13 mouse cellular contexts compared by ENCODE assay signal in the genomic region with DNA sequence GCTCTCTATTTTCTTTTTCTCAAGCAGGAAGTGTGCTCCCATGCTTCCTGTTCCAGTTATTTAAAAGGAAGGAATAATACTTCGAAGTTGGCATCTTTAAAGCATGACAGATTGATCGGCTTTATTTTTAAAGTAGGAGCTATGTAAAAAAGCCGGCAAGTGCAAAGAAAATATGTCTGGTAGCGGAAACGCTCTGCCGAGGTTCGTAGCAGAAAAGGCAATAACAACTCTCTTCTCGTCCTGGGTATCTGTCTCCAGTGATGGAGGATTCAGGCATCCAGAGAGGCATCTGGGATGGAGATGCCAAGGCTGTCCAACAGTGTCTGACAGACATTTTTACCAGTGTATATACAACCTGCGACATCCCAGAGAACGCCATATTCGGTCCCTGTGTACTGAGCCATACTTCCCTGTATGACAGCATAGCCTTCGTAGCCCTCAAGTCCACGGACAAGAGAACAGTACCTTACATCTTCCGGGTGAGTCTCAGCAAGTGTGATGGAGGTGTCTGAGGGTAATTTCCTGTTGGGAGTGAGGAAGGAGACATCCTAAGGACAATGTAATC. TPM values are rescaled to one million over a fixed set of nuclear protein-coding genes. Genes with fewer than 3 reads are reported as not detected.
DNase-seq lines count a peak whose midpoint lies in the region; ATAC-seq and TF ChIP-seq lines count a peak whose summit lies in the region.
"Had no signal": no experiment of that assay in that cellular context is flagged by ENCODE, and none has a peak within 500 bp of the region (broad histone marks: within the 10 kb centered on the region; RNA-seq: fewer than 3 reads in every experiment).

No protein-coding gene starts in this region.

- H3K27me3 ChIP-seq in kidney, adult 2 months (replicated peaks; ENCODE audit: control insufficient read depth, insufficient read depth, low read length), result peaks cover 16% of the 10 kb centered on the region
- H3K27me3 ChIP-seq in forebrain, embryonic 16.5 days (replicated peaks; ENCODE audit: control insufficient read depth, insufficient read depth, low read length), result peaks cover 31% of the 10 kb centered on the region
- peaks cover 71% of the 10 kb centered on the region for H3K27me3 ChIP-seq in midbrain, embryonic 13.5 days

- H3K9me3 ChIP-seq in forebrain, embryonic 16.5 days (ENCODE audit: control insufficient read depth, low read length), result no peaks in the 10 kb centered on the region
- no peaks in the 10 kb centered on the region for H3K9me3 ChIP-seq in midbrain, embryonic 13.5 days
- H3K9me3 ChIP-seq: embryonic facial prominence, embryonic 12.5 days; heart, embryonic 12.5 days had no signal

- no peak for TF ChIP-seq POLR2A in kidney, adult 2 months (IDR thresholded peaks at IDR 0.05; ENCODE audit: low read depth, low read length)

- WGBS in kidney, adult 2 months, result 7% methylated on average over 14 of the region's 14 CpGs
- WGBS in forebrain, embryonic 16.5 days, result 2% methylated on average over 14 of the region's 14 CpGs
- WGBS in midbrain, embryonic 13.5 days, result 2% methylated on average over 14 of the region's 14 CpGs

- H3K4me2 ChIP-seq in forebrain, embryonic 16.5 days (ENCODE audit: low read length), result peak overlapping the region; percentile 55
- H3K4me2 ChIP-seq in midbrain, embryonic 13.5 days (replicated peaks), result peak overlapping the region; percentile 74
- H3K4me2 ChIP-seq: embryonic facial prominence, embryonic 12.5 days; heart, embryonic 12.5 days had no signal

- no peak overlapping the region for H3K27ac ChIP-seq in kidney, adult 2 months (ENCODE audit: insufficient read depth, low read depth, low read length)
- H3K27ac ChIP-seq in forebrain, embryonic 16.5 days (ENCODE audit: low read length), result peak overlapping the region; percentile 31
- peak overlapping the region; percentile 41; the same call in 1 of the 2 replicates for H3K27ac ChIP-seq in midbrain, embryonic 13.5 days
- H3K27ac ChIP-seq: embryonic facial prominence, embryonic 12.5 days had no signal

- no peaks in the 10 kb centered on the region for H3K36me3 ChIP-seq in kidney, adult 2 months (ENCODE audit: control insufficient read depth, insufficient read depth, low read length)
- H3K36me3 ChIP-seq in forebrain, embryonic 16.5 days (ENCODE audit: control insufficient read depth, insufficient read depth), result no peaks in the 10 kb centered on the region
- no peaks in the 10 kb centered on the region for H3K36me3 ChIP-seq in midbrain, embryonic 13.5 days
- H3K36me3 ChIP-seq: embryonic facial prominence, embryonic 12.5 days; heart, embryonic 12.5 days had no signal

- no peak overlapping the region for H3K4me3 ChIP-seq in kidney, adult 2 months (ENCODE audit: insufficient read depth, low read depth, low read length)
- peak overlapping the region; percentile 52 for H3K4me3 ChIP-seq in forebrain, embryonic 16.5 days (replicated peaks; ENCODE audit: low read length)
- peak overlapping the region; percentile 55 for H3K4me3 ChIP-seq in midbrain, embryonic 13.5 days (replicated peaks)
- H3K4me3 ChIP-seq: embryonic facial prominence, embryonic 12.5 days; heart, embryonic 12.5 days had no signal

- H3K4me1 ChIP-seq in kidney, adult 2 months (ENCODE audit: control insufficient read depth, insufficient read depth, low read length), result no peaks in the 10 kb centered on the region
- peaks cover 35% of the 10 kb centered on the region for H3K4me1 ChIP-seq in forebrain, embryonic 16.5 days (replicated peaks; ENCODE audit: control insufficient read depth, insufficient read depth, low read length)
- H3K4me1 ChIP-seq in midbrain, embryonic 13.5 days (replicated peaks), result peaks cover 68% of the 10 kb centered on the region

- peak overlapping the region; percentile 68 for H3K9ac ChIP-seq in forebrain, embryonic 16.5 days (replicated peaks; ENCODE audit: low read depth, low read length)
- peak overlapping the region; percentile 54; the same call in 1 of the 2 replicates for H3K9ac ChIP-seq in midbrain, embryonic 13.5 days (replicated peaks)
- H3K9ac ChIP-seq: embryonic facial prominence, embryonic 12.5 days; heart, embryonic 12.5 days had no signal

- ATAC-seq in forebrain, embryonic 16.5 days, result no peak
- no peak for ATAC-seq in midbrain, embryonic 13.5 days

- TF ChIP-seq CTCF in kidney, adult 2 months (conservative IDR thresholded peaks at IDR 0.05; ENCODE audit: insufficient read depth, insufficient read length, low read depth, low read length), result no peak

- peak; percentile 5 for DNase-seq in kidney, adult 9 months
- no peak for DNase-seq in kidney, adult 2 months
- DNase-seq in embryo, embryonic 10.5 days (ENCODE audit: low spot score), result peak; percentile 56
- DNase-seq in testis, postnatal 10 days (ENCODE audit: low spot score), result no peak
- DNase-seq in spleen, adult 18-20 months, result no peak
- DNase-seq in frontal cortex, postnatal 14 days (ENCODE audit: low spot score in 2 of 2), result no peak
- DNase-seq: adrenal gland, postnatal 10 days; layer of hippocampus, adult 9-11 months; thymus, postnatal 25 days had no signal

RNA-seq across cellular contexts. Expression of a gene that starts 16.1 kb away (rescaled TPM):
- 0.03 TPM in 2 replicates for polyA plus RNA-seq in kidney, adult 2 months (2012; rRNA removed)
- 6.4 and 7.1 TPM in 2 replicates for polyA plus RNA-seq in forebrain, embryonic 16.5 days (2015; fragmentation: Nextera tagmentation; extraction: Ambion mirVana)
- 2.0 and 2.5 TPM in 2 replicates for polyA plus RNA-seq in midbrain, embryonic 13.5 days (2015; fragmentation: Nextera tagmentation; extraction: Ambion mirVana)
- polyA plus RNA-seq: heart, embryonic 12.5 days had no signal

Comparison
In these comparisons a context has a peak if more than half of its experiments do, and no peak if none do; other contexts are left out.
1. DNase-seq: peak in kidney, adult 9 months (single experiment) and embryo, embryonic 10.5 days (single experiment); none in kidney, adult 2 months (single experiment), testis, postnatal 10 days (single experiment), spleen, adult 18-20 months (0 of 2) and frontal cortex, postnatal 14 days (0 of 2).